Mouse (Mus musculus) spleen, adult 2 months (tissue): Measurements from ENCODE around the gene Myo16. TPM values are rescaled to one million over a fixed set of nuclear protein-coding genes. Genes with fewer than 3 reads are reported as not detected.
A peak's percentile ranks its signal among the peaks of the same experiment; 100 is the strongest.

Experiments used
- DNase-seq, 2 experiments: peaks; one replicate each; pipeline versions ENCODE4 v3.0.0 to v3.0.0-alpha.2; 2012 to 2021; ENCODE audit warnings: low spot score in 2 of 2, low read depth in 1 of 2
- H3K27ac ChIP-seq: fragments of 200-500 bp; 2 replicates; pipeline ENCODE4 v1.5.1; 2012; ENCODE audit warnings: low read length, inconsistent platforms; ENCODE audit not compliant: insufficient read depth
- H3K27me3 ChIP-seq: fragments of 200-500 bp; 2 replicates; pipeline ENCODE4 v1.6.1; 2012; ENCODE audit warnings: mild to moderate bottlenecking, moderate library complexity, low read length, inconsistent platforms; ENCODE audit not compliant: control insufficient read depth, insufficient read depth
- H3K36me3 ChIP-seq: fragments of 200-500 bp; 2 replicates; pipeline ENCODE4 v1.6.1; 2012; ENCODE audit warnings: mild to moderate bottlenecking, low read length, inconsistent platforms; ENCODE audit not compliant: control insufficient read depth, insufficient read depth
- H3K4me1 ChIP-seq: fragments of 200-500 bp; 2 replicates; pipeline ENCODE4 v1.6.1; 2011; ENCODE audit warnings: inconsistent platforms; ENCODE audit not compliant: control insufficient read depth, insufficient read depth, insufficient read length
- H3K4me3 ChIP-seq: fragments of 200-500 bp; 2 replicates; pipeline ENCODE4 v1.5.1; 2011; ENCODE audit warnings: mild to moderate bottlenecking, inconsistent platforms; ENCODE audit not compliant: insufficient read depth, insufficient read length; ENCODE audit errors: extremely low read depth
- CTCF ChIP-seq: fragments of 200-500 bp; IDR thresholded peaks from 2 replicates; pipeline ENCODE4 v1.5.1; 2011; ENCODE audit warnings: mild to moderate bottlenecking, inconsistent platforms; ENCODE audit not compliant: insufficient read depth, insufficient read length, insufficient replicate concordance; ENCODE audit errors: extremely low read depth
- POLR2A ChIP-seq: fragments of 200-500 bp; IDR thresholded peaks from 2 replicates; pipeline ENCODE4 v1.6.1; 2011; ENCODE audit warnings: low read depth, low read length, inconsistent platforms
- WGBS: fragments of 180-500 bp; shearing (Covaris S2); methylation state at CpG from one replicate; pipeline ENCODE4 v1.1.7; 2018; 5-methylcytosine and 5-hydroxymethylcytosine counted together
- polyA plus RNA-seq: library from polyadenylated mRNA; depleted of rRNA; stranded (reverse); fragments of >200 nt; gene quantifications from 2 replicates; pipeline ENCODE4 v1.2.3, GENCODE M21; 2012

The Myo16 gene
- polyA plus RNA-seq, 1 experiment, result 0.39 TPM

DNA sequence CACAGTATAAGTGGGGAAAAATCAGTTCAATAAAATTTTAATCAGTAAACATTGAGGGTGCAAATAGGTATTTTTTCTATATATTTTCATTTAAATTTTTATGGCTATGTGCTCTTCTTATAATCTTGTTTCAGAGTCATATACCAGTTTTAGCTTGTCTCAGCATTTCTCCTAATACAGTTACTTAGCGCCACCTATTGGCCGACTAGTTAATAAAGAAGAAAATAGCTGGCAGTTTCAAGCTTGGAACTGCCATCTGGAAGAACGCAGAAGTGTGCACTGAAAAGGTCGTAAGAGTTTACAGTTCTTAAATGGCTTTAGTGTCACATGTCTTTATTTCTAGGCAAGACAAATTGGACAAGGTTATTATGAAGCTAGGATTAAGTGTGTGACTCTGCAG is 248.9 kb downstream of the Myo16 start:
- no peaks in the 10 kb centered on the region for H3K36me3 ChIP-seq
- H3K4me1 ChIP-seq, result no peaks in the 10 kb centered on the region
- WGBS, result 9% methylated on average over 4 of the region's 4 CpGs
- no peak overlapping the region for H3K4me3 ChIP-seq
- DNase-seq, result peak in 1 of 2 experiments; percentile 18
- no peak overlapping the region for H3K27ac ChIP-seq
- TF ChIP-seq CTCF (no peak), POLR2A (no peak)
- no peaks in the 10 kb centered on the region for H3K27me3 ChIP-seq

DNA sequence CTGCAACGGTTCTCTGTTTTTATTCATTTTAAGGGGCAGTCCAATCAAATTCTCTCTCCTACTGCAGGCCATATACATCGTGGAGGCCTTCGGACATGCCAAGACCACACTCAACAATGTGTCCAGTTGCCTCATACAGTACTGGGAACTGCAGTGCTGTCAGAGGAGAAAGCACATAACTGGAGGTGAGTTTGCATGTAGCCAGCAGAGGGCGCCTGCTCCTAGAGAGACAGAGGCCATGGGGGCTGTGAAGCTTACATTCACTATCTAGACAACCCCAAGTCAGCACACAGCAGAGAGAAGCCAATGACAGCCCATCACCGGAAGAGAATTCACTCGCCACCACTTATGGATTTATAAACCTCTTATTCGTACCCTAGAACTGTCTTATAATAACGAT is 251.8 kb downstream of the Myo16 start:
- TF ChIP-seq POLR2A (no peak), CTCF (peak; percentile 7; the same call in 1 of the 2 replicates)
- WGBS, result 50% methylated on average over 8 of the region's 8 CpGs
- H3K27me3 ChIP-seq, result no peaks in the 10 kb centered on the region
- no peak overlapping the region for H3K27ac ChIP-seq
- DNase-seq, result peak in 1 of 2 experiments; percentile 13
- H3K36me3 ChIP-seq, result no peaks in the 10 kb centered on the region
- H3K4me3 ChIP-seq, result no peak overlapping the region
- H3K4me1 ChIP-seq, result no peaks in the 10 kb centered on the region

DNA sequence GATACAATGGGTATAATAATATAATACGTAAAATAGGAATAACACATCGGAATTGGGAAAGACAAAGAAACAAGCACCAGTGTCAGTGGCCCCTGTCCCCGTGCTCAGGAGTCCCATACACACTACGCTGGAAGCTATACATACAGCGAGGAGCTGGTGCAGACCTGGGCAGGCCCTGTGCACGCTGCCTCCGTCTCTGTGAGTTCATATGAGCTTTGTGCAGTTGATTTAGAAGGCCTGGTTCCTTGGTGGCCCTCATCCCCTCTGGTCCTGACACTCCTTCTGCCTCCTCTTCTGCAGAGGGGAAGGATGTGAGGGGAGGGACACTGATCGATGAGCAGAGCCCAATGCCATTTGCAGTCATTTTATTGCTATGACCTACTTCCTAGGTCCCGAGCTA is 255.3 kb downstream of the Myo16 start:
- Histone ChIP-seq H3K27ac (no peak overlapping the region), H3K27me3 (no peaks in the 10 kb centered on the region), H3K4me3 (no peak overlapping the region), H3K36me3 (no peaks in the 10 kb centered on the region), H3K4me1 (no peaks in the 10 kb centered on the region)
- DNase-seq, result no peak
- TF ChIP-seq CTCF (no peak), POLR2A (no peak)
- 86% methylated on average over 9 of the region's 9 CpGs for WGBS

DNA sequence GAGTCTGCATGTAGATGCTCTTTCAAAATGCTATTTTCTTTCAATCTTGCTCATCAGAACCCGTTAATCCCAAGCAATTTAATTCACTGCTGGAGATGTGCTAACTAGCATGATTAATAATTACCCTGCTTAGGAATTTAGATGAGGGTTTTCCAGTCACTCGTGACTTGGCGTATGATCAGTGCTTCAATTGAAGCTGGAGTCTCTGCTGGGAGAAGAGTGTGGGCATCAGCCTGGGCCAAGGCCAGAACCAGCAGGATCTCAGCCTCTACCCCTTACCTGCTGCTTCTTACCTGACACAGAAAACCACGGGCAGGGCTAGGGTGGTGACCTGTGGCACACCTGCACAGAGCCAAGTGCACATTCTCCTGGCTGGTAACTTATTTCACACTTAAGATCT is 257.8 kb downstream of the Myo16 start:
- DNase-seq, result no peak
- no peak overlapping the region for H3K4me3 ChIP-seq

DNA sequence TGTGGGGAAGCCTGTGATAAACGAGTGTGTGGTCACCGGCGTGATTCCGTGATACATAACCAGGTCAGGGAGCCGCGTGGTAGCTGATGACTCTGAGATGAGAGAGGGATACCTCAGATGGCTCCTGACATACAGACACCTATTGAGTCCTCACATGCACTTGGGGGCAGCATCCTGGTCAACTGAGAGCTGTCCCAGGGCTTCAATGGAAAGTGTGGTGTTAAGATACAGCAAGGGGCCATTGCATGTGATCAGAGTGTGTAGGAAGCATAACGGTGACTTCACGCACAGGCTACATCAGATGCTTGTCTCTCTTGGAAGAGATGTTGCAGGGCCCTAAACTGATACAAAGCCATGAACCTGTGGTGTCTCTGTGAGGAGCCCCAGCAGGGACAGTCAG is 260.2 kb downstream of the Myo16 start:
- Histone ChIP-seq H3K27ac (no peak overlapping the region), H3K36me3 (no peaks in the 10 kb centered on the region), H3K27me3 (no peaks in the 10 kb centered on the region), H3K4me1 (no peaks in the 10 kb centered on the region), H3K4me3 (no peak overlapping the region)
- WGBS, result 89% methylated on average over 8 of the region's 8 CpGs
- no peak for DNase-seq
- no peak for TF ChIP-seq CTCF

More for the DNA sequence above, 257.8 kb downstream of the Myo16 start:
- TF ChIP-seq CTCF (no peak), POLR2A (no peak)
- H3K4me1 ChIP-seq, result no peaks in the 10 kb centered on the region
- H3K27me3 ChIP-seq, result no peaks in the 10 kb centered on the region
- WGBS, result 86% methylated on average over 4 of the region's 4 CpGs
- no peak overlapping the region for H3K27ac ChIP-seq
- no peaks in the 10 kb centered on the region for H3K36me3 ChIP-seq

DNA sequence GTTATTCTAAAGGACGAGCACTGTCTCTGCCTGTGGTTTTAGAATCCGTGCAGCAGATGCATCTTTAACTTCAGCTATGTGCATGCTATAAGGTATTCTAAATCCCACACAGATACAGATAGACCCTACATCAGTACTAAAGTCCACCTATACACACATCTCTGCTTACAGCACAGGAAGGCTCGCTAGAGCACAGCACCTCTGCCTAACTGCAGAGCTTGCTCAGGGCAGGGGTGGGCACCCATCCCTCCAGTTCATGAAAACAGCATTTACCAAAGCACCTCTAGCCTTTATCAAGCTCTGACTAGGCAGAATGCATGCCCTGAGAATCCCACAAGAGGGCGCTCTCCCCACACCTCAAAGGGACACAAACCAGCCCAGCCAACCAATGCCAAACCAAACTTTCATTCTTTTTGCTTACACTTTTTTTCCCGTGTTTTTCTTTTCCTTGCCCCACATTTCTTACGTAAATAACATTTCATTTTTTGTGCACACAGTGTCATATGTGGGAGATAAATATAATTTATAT is 261.0 kb downstream of the Myo16 start:
- TF ChIP-seq CTCF (peak; percentile 59; the same call in 1 of the 2 replicates), POLR2A (no peak)
- no peaks in the 10 kb centered on the region for H3K4me1 ChIP-seq
- no peak overlapping the region for H3K27ac ChIP-seq
- 25% methylated on average over 6 of the region's 6 CpGs for WGBS
- H3K36me3 ChIP-seq, result no peaks in the 10 kb centered on the region
- DNase-seq, result peak in 1 of 2 experiments; percentile 15
- H3K27me3 ChIP-seq, result no peaks in the 10 kb centered on the region
- no peak overlapping the region for H3K4me3 ChIP-seq

DNA sequence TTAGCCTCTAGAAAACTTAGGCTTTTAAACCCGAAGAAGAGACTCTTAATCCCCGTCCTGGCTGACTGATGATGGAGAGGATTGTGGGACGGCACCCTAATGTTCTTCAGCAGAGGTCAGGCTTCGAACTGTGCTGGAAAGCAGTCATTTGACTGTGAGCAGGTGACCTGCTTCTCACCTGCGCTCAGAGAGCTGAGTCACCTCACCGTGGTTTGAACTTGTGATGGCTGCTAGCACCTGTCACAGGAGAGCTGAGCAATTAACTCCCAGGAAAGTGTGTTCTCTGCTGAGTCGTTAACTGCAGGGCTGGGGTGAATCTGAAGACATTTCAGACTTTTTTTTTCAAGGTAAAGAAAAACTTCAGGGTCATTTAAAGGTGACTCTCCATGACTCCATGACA is 261.6 kb downstream of the Myo16 start:
- no peak for TF ChIP-seq POLR2A
- TF ChIP-seq CTCF, result no peak
- Histone ChIP-seq H3K4me3 (no peak overlapping the region), H3K27me3 (no peaks in the 10 kb centered on the region), H3K36me3 (no peaks in the 10 kb centered on the region), H3K4me1 (no peaks in the 10 kb centered on the region), H3K27ac (no peak overlapping the region)
- DNase-seq, result no peak
- 37% methylated on average over 7 of the region's 7 CpGs for WGBS
